Mouse (Mus musculus): Measurements from ENCODE around the gene Gm36864.

DNA sequence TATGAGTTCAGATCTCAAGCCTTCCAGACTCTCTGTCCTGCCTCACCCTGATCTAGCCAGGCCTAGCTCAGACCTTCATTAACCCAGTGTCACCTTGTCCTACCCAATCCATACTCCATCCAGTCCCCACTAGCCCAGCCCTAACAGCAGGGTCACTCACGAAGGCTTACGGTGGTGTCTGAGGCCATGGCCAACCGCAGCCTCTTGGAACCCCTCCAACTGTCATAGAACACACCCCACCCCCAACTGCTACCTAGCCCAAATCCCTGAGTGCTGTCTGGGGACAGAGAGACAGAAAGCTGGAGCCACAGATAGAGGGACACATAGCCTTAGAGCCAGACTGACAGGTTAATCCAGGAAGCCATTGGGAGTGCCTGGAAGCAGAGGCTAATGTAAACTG, at the start of gene Gm36864:
- TF ChIP-seq POLR2A (IDR thresholded peaks at IDR 0.05; ENCODE audit: low read depth, low read length) (no peak), CTCF (IDR thresholded peaks at IDR 0.05; ENCODE audit: extremely low read depth, insufficient read length, insufficient replicate concordance, low read depth, low read length) (no peak)

Data from small intestine, adult 2 months (tissue).